Mouse (Mus musculus) bone marrow macrophage, adult 2 months (primary cell): ENCODE measurements around the gene Rgmb.

ENCODE experiments used
- CTCF ChIP-seq: IDR thresholded peaks from 2 replicates; pipeline ENCODE4 v1.5.1; 2012; ENCODE audit warnings: low read depth, mild to moderate bottlenecking, low read length, moderate library complexity
- POLR2A ChIP-seq: IDR thresholded peaks from 2 replicates; pipeline ENCODE4 v1.6.1; 2012; ENCODE audit warnings: mild to moderate bottlenecking, low read depth, low read length, borderline replicate concordance

DNA sequence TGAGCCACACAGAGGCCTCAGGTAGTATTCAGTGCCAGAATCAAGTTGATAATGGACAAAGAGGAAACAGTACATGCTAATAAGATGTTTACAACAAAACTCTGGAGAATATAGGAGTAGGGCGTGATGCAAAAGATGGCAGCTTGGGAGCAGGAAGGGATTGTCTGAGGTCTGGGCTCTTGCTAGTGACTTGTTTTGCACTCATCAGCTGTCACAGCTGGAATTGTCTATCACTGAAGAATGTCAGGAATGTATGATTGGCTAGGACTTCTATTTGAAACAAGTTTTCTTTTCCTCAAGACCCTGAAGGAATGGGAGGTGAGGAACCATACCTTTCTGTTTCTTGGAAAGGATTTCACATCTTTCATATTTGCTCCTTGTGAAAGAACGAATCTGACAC lies 10.6 kb upstream of the Rgmb start:
- TF ChIP-seq CTCF (no peak), POLR2A (no peak)
